Mouse (Mus musculus) liver, embryonic 16.5 days (tissue): ENCODE measurements around the gene Cdk1. TPM values are rescaled to one million over a fixed set of nuclear protein-coding genes. Genes with fewer than 3 reads are reported as not detected.

Experiments used
- ATAC-seq: fragments of 200-750 bp; cut with Nextera tagmentation; 2 replicates; pipeline ENCODE4 v1.8.0; 2017; ENCODE audit warnings: low read depth, mild to moderate bottlenecking, moderate number of reproducible peaks, moderate library complexity
- H3K27ac ChIP-seq: fragments of 300-500 bp; sonication (generic); 2 replicates; pipeline ENCODE4 v1.5.1; 2014; ENCODE audit warnings: mild to moderate bottlenecking, low read length
- H3K27me3 ChIP-seq: fragments of 300-500 bp; sonication (generic); 2 replicates; pipeline ENCODE4 v1.6.1; 2014; ENCODE audit warnings: low read depth, low read length, mixed read lengths; ENCODE audit not compliant: control insufficient read depth, insufficient read depth
- H3K36me3 ChIP-seq: fragments of 300-500 bp; sonication (generic); 2 replicates; pipeline ENCODE4 v1.6.1; 2014; ENCODE audit warnings: mild to moderate bottlenecking; ENCODE audit not compliant: control insufficient read depth, insufficient read depth
- H3K4me1 ChIP-seq: fragments of 300-500 bp; sonication (generic); 2 replicates; pipeline ENCODE4 v1.6.1; 2014; ENCODE audit warnings: low read depth, low read length, mixed read lengths; ENCODE audit not compliant: control insufficient read depth
- H3K4me2 ChIP-seq: fragments of 300-500 bp; sonication (generic); 2 replicates; pipeline ENCODE4 v1.6.1; 2014; ENCODE audit warnings: low read depth, low read length, mixed read lengths
- H3K4me3 ChIP-seq: fragments of 300-500 bp; sonication (generic); 2 replicates; pipeline ENCODE4 v1.5.1; 2014; ENCODE audit warnings: low read depth, mild to moderate bottlenecking, low read length
- H3K9ac ChIP-seq: fragments of 300-500 bp; sonication (generic); 2 replicates; pipeline ENCODE4 v1.6.1; 2014; ENCODE audit warnings: low read depth, low read length
- H3K9me3 ChIP-seq: fragments of 300-500 bp; sonication (generic); replicated peaks from 2 replicates; pipeline ENCODE4 v1.6.1; 2016; ENCODE audit warnings: low read length; ENCODE audit not compliant: control insufficient read depth
- WGBS: fragments of 180-500 bp; shearing (Covaris S2); extraction: QIAGEN DNeasy Blood & Tissue Kit; methylation state at CpG from one replicate; pipeline ENCODE4 v1.1.7; 2014; ENCODE audit not compliant: insufficient replicate concordance; 5-methylcytosine and 5-hydroxymethylcytosine counted together
- polyA plus RNA-seq: library from polyadenylated mRNA; unstranded; fragments of >200 nt; fragmentation: Nextera tagmentation; extraction: Ambion mirVana; gene quantifications from 2 replicates; pipeline ENCODE4 v1.2.1, GENCODE M21; 2015

Gene Cdk1
- polyA plus RNA-seq, 1 experiment from 2014 or later = 254 TPM

DNA sequence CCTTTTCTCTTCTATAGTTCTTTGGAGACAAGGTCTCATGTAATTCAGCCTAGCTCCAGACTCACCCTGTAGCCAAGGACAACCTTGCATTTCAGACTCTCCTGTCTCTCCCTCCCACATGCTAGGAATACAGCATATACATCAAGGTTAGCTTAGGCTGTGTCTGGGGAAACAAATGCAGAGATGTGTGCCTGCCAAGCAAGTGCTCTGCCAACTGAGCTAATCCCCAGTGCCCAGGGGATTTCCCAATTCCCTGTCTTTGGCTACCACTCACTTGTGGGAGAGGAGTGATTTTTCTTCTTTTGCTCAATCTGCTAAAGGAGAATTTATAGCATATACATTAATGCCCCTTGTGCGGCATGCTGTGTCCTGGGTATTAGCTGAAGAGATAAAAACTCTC is 30.4 kb upstream of the Cdk1 start:
- WGBS = 75% methylated on average over 1 of the region's 1 CpGs
- Histone ChIP-seq H3K27me3 (no peaks in the 10 kb centered on the region), H3K4me1 (no peaks in the 10 kb centered on the region), H3K4me2 (no peak overlapping the region), H3K9ac (no peak overlapping the region), H3K27ac (no peak overlapping the region), H3K36me3 (no peaks in the 10 kb centered on the region), H3K4me3 (no peak overlapping the region), H3K9me3 (no peaks in the 10 kb centered on the region)
- ATAC-seq = no peak

- H3K27ac ChIP-seq = no peak overlapping the region
- WGBS = 47% methylated on average over 7 of the region's 7 CpGs
- H3K9me3 ChIP-seq = no peaks in the 10 kb centered on the region
- H3K9ac ChIP-seq = no peak overlapping the region
- no peak overlapping the region for H3K4me3 ChIP-seq
- no peaks in the 10 kb centered on the region for H3K4me1 ChIP-seq
- H3K36me3 ChIP-seq = no peaks in the 10 kb centered on the region
- no peak overlapping the region for H3K4me2 ChIP-seq
- H3K27me3 ChIP-seq = no peaks in the 10 kb centered on the region
- ATAC-seq = no peak
These were observed 22.4 kb upstream of the Cdk1 start for GRCm38 (mm10) chr10:69375154-69375553.

DNA sequence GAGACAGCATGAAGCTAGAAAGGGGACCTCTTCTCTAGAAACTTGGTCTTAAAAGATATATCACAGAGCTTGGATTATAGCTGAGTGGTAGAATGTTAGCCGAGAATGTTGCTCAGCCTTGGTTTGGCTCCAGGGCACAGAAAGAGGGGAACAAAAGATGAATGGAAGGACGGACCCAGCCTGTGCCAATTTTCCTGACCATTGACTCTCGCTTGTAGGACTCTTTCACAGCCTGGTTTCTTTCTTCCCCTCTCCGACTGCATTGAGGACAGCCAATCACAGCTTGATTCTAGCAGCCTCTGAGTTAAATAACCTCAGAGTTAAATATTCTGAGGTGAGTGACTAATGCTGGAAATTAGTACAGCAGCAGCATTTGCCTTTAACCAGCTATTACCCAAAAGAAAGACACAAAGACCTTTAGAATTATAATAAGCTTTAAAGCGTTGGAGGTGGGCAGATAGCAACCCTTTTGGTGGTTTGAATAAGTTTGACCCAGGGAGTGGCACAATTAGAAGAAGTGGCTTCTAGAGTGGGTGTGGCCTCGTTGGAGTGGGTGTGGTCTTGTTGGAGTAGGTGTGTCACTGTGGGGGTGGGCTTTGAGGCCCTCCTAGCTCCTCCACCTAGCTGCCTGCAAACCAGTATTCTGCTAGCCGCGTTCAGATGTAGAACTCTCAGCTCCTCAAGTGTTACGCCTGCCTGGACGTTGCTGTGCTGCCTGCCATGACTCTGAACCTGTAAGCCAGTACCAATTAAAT is 21.2 kb upstream of the Cdk1 start:
- no peak for ATAC-seq
- H3K36me3 ChIP-seq = no peaks in the 10 kb centered on the region
- H3K27me3 ChIP-seq = no peaks in the 10 kb centered on the region
- WGBS = 59% methylated on average over 10 of the region's 10 CpGs
- H3K4me2 ChIP-seq = no peak overlapping the region
- H3K9ac ChIP-seq = no peak overlapping the region
- no peak overlapping the region for H3K27ac ChIP-seq
- no peak overlapping the region for H3K4me3 ChIP-seq
- no peaks in the 10 kb centered on the region for H3K9me3 ChIP-seq
- H3K4me1 ChIP-seq = no peaks in the 10 kb centered on the region

DNA sequence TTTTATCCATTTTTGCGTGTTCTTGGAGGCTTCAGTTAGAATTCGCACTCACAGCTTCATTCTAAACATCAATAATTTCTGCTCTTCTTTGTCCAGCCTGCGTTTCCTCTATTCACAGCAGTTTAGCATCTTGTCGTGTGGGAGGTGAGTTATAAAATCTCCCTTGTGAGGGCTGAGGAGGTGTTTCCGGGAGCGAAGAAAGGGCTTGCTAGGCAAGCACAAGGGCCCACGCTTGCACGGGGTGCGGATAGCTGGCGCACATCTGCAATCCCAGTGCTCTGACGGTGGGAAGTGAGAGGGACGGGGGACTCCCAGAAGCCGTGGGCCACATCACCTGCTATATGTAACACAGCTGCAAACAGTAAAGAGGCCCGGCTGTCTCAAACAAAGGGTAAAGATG is 19.3 kb upstream of the Cdk1 start:
- H3K27ac ChIP-seq = no peak overlapping the region
- H3K4me3 ChIP-seq = no peak overlapping the region
- H3K36me3 ChIP-seq = no peaks in the 10 kb centered on the region
- 77% methylated on average over 14 of the region's 14 CpGs for WGBS
- no peaks in the 10 kb centered on the region for H3K9me3 ChIP-seq
- H3K9ac ChIP-seq = no peak overlapping the region
- no peak overlapping the region for H3K4me2 ChIP-seq
- no peaks in the 10 kb centered on the region for H3K27me3 ChIP-seq
- no peaks in the 10 kb centered on the region for H3K4me1 ChIP-seq
- no peak for ATAC-seq

DNA sequence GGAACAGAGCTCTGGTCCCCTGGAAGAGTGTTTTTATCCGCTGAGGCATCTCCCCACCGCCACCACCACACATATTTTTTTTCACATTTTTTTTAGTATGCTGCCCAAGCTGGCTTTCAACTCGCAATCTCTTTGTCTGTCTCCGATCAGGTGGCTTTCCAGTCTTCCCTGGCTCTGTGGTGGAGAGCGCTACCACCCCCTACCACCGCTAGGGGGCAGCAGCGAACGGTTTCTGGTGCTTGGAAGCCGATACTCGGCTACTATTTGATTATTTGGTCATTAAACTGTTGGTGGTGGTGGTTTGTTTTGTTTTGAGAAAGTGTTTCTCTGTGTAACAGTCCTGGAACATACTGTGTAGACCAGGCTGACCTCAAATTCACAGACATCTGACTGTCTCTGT is 18.7 kb upstream of the Cdk1 start:
- Histone ChIP-seq H3K4me3 (no peak overlapping the region), H3K36me3 (no peaks in the 10 kb centered on the region), H3K9me3 (no peaks in the 10 kb centered on the region), H3K4me2 (no peak overlapping the region), H3K27me3 (no peaks in the 10 kb centered on the region), H3K4me1 (no peaks in the 10 kb centered on the region), H3K9ac (no peak overlapping the region), H3K27ac (no peak overlapping the region)
- WGBS = 16% methylated on average over 10 of the region's 10 CpGs
- no peak for ATAC-seq

GRCm38 (mm10) chr10:69369321-69369720 is 16.6 kb upstream of the Cdk1 start:
- Histone ChIP-seq H3K27ac (no peak overlapping the region), H3K4me2 (no peak overlapping the region), H3K36me3 (no peaks in the 10 kb centered on the region), H3K9ac (no peak overlapping the region), H3K9me3 (no peaks in the 10 kb centered on the region), H3K27me3 (no peaks in the 10 kb centered on the region), H3K4me1 (no peaks in the 10 kb centered on the region), H3K4me3 (no peak overlapping the region)
- 69% methylated on average over 6 of the region's 6 CpGs for WGBS
- no peak for ATAC-seq

DNA sequence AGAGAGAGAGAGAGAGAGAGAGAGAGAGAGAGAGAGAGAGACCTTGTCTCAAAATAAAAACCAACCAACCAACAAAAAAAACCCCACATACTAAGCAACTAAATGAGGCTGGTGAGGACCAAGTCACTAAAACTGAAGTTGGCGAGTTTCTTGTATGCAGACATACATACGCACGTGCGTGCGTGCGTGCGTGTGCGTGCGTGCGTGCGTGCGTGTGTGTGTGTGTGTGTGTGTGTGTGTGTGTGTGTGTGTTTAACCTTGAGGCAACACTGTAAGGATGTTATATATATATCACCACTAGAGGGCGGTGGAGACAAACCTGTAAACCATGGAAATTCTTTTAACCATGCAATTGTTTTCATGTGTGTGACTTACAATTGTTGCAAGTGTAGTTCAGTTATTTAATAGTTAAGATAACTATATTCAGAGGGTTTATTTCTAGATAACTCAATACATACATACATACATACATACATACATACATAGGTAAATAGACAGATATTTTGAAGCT is 14.2 kb upstream of the Cdk1 start:
- no peaks in the 10 kb centered on the region for H3K9me3 ChIP-seq
- no peak overlapping the region for H3K27ac ChIP-seq
- H3K4me3 ChIP-seq = no peak overlapping the region
- H3K4me2 ChIP-seq = no peak overlapping the region
- no peak for ATAC-seq
- WGBS = 74% methylated on average over 13 of the region's 13 CpGs
- H3K36me3 ChIP-seq = no peaks in the 10 kb centered on the region
- no peaks in the 10 kb centered on the region for H3K4me1 ChIP-seq
- no peaks in the 10 kb centered on the region for H3K27me3 ChIP-seq
- no peak overlapping the region for H3K9ac ChIP-seq

DNA sequence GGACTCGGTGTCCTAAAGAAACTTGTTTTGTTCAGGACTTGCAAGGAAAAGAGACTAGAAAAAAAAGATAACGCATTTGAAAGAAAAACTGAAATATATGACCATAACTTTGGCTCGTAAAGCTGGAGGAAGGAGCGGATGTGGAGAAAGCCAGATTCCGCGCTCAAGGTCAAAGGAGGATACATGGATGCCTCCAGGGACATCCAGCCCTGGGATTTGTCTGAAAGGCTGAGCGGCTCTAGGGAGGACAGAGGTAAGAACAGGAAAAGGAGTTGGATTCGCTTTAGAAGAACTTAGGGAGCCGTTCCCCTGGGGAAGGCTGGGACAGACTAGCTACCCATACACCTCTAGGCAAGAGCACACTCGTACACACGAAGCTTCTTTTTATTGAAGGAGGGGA is 13.5 kb upstream of the Cdk1 start:
- Histone ChIP-seq H3K27ac (no peak overlapping the region), H3K4me1 (no peaks in the 10 kb centered on the region), H3K4me3 (no peak overlapping the region), H3K9me3 (no peaks in the 10 kb centered on the region), H3K36me3 (no peaks in the 10 kb centered on the region), H3K27me3 (no peaks in the 10 kb centered on the region), H3K9ac (no peak overlapping the region), H3K4me2 (no peak overlapping the region)
- 72% methylated on average over 11 of the region's 11 CpGs for WGBS
- ATAC-seq = no peak

- no peak overlapping the region for H3K4me2 ChIP-seq
- WGBS = 74% methylated on average over 1 of the region's 1 CpGs
- no peak for ATAC-seq
- no peak overlapping the region for H3K9ac ChIP-seq
- H3K27me3 ChIP-seq = no peaks in the 10 kb centered on the region
- no peaks in the 10 kb centered on the region for H3K4me1 ChIP-seq
- H3K9me3 ChIP-seq = no peaks in the 10 kb centered on the region
- H3K27ac ChIP-seq = no peak overlapping the region
- no peak overlapping the region for H3K4me3 ChIP-seq
- H3K36me3 ChIP-seq = no peaks in the 10 kb centered on the region
These were observed 6.9 kb upstream of the Cdk1 start for GRCm38 (mm10) chr10:69359666-69360065.
